Mouse (Mus musculus) neural tube, embryonic 14.5 days (tissue): ENCODE results near the gene Elf3. TPM values are rescaled to one million over a fixed set of nuclear protein-coding genes. Genes with fewer than 3 reads are reported as not detected.
A peak's percentile ranks its signal among the peaks of the same experiment; 100 is the strongest.

Source experiments
- ATAC-seq: fragments of 200-750 bp; cut with Nextera tagmentation; 2 replicates; pipeline ENCODE4 v1.8.0; 2017; ENCODE audit warnings: low read depth, mild to moderate bottlenecking, moderate TSS enrichment, moderate library complexity
- H3K27ac ChIP-seq: fragments of 300-500 bp; sonication (generic); 2 replicates; pipeline ENCODE4 v1.5.1; 2014; ENCODE audit warnings: low read depth, mild to moderate bottlenecking, control low read depth, low read length, moderate library complexity, mixed read lengths
- H3K27me3 ChIP-seq: fragments of 300-500 bp; sonication (generic); 2 replicates; pipeline ENCODE4 v1.6.1; 2014; ENCODE audit warnings: low read length; ENCODE audit not compliant: control insufficient read depth, insufficient read depth
- H3K36me3 ChIP-seq: fragments of 300-500 bp; sonication (generic); 2 replicates; pipeline ENCODE4 v1.6.1; 2014; ENCODE audit warnings: low read length, mixed read lengths; ENCODE audit not compliant: control insufficient read depth, insufficient read depth
- H3K4me1 ChIP-seq: fragments of 300-500 bp; sonication (generic); 2 replicates; pipeline ENCODE4 v1.6.1; 2014; ENCODE audit warnings: low read length; ENCODE audit not compliant: control insufficient read depth, insufficient read depth
- H3K4me2 ChIP-seq: fragments of 300-500 bp; sonication (generic); 2 replicates; pipeline ENCODE4 v1.6.1; 2014; ENCODE audit warnings: mild to moderate bottlenecking, low read depth, low read length, control low read depth
- H3K4me3 ChIP-seq: fragments of 300-500 bp; sonication (generic); 2 replicates; pipeline ENCODE4 v1.5.1; 2014; ENCODE audit warnings: low read depth, low read length, control low read depth, mixed read lengths
- H3K9ac ChIP-seq: fragments of 300-500 bp; sonication (generic); replicated peaks from 2 replicates; pipeline ENCODE4 v1.6.1; 2014; ENCODE audit warnings: low read depth, mild to moderate bottlenecking, control low read depth, low read length, mixed read lengths
- H3K9me3 ChIP-seq: fragments of 300-500 bp; sonication (generic); 2 replicates; pipeline ENCODE4 v1.6.1; 2016; ENCODE audit warnings: low read length; ENCODE audit not compliant: control insufficient read depth
- WGBS: fragments of 180-500 bp; shearing (Covaris S2); extraction: QIAGEN DNeasy Blood & Tissue Kit; methylation state at CpG from one replicate; pipeline ENCODE4 v1.1.7; 2014; 5-methylcytosine and 5-hydroxymethylcytosine counted together
- polyA plus RNA-seq: library from polyadenylated mRNA; unstranded; fragments of >200 nt; fragmentation: Nextera tagmentation; extraction: Ambion mirVana; gene quantifications from 2 replicates; pipeline ENCODE4 v1.2.1, GENCODE M21; 2014

Gene Elf3
- polyA plus RNA-seq: 0.27 and 0.35 TPM in 2 replicates

DNA sequence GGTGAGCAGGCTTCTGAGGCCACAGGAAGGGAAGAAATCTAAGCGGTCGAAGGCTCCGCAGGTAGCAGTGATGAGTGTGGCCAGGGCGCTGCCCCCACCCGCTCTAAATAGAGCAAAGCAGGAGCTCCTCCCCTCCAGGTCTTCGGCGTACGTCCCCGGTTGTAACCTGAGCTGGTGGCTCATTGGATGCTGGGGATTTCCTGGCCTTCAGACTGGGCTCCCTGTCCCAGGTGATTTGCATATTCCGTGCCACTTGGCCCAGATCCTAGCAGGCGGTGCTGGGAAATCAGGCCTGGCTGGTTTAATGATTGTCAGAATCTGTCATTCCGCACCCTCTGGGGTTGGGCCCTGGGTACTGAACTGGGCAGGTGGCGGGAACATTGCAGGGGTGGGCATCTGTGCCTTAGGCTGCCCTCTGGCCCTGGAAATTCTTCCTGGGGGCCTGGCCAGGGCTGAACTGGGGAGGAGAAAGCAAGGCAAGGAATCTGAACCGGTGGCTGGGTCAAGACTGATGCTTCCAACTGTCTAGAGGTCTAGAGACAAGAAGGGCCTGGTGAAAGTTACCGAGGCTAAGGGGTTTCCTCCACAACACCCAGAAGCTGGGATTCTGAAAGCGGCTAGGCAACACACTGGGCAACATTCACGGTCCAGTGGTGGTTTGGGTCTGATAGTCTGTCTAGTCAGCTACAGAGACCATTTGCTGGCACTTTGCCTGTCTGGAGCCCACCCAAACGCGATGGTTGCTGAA lies at the start of gene Elf3:
Elf3 (minus strand) TSS at position 189 of the 748 bp plus-strand sequence.
- H3K36me3 ChIP-seq: no peaks in the 10 kb centered on the region
- no peaks in the 10 kb centered on the region for H3K27me3 ChIP-seq
- no peak within 1 kb of the TSS for H3K9ac ChIP-seq
- H3K4me2 ChIP-seq: peak within 1 kb of the TSS; percentile 42; the same call in 1 of the 2 replicates
- peak; percentile 44; the same call in 1 of the 2 replicates for ATAC-seq
- peaks cover 6% of the 10 kb centered on the region; the same call in 1 of the 2 replicates for H3K4me1 ChIP-seq
- WGBS: 6% methylated on average over 19 of the region's 19 CpGs
- no peak within 1 kb of the TSS for H3K27ac ChIP-seq
- no peak within 1 kb of the TSS for H3K4me3 ChIP-seq
- no peaks in the 10 kb centered on the region for H3K9me3 ChIP-seq

DNA sequence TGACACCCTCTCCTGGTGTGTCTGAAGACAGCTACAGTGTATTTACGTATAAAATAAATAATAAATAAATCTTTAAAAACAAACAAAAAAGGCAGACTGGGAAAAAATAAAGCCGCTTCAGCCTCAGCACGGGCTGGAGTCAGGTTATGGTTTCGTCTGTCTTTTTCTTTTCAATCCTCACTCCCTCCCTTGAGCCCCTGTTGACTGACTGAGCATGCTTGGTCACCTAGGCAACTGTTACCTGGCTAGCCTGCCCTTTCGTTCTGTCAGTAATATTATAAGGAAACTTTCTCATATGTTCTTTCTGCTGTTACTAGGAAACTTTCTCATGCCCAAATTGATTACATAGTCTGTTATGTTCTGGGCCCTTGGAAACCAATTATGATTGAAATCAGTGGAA lies 32.5 kb upstream of the Elf3 start:
- Histone ChIP-seq H3K27ac (no peak overlapping the region), H3K9me3 (no peaks in the 10 kb centered on the region), H3K27me3 (no peaks in the 10 kb centered on the region), H3K36me3 (peaks cover 7% of the 10 kb centered on the region; the same call in 1 of the 2 replicates), H3K4me1 (no peaks in the 10 kb centered on the region), H3K4me2 (no peak overlapping the region), H3K4me3 (no peak overlapping the region), H3K9ac (no peak overlapping the region)
- no peak for ATAC-seq
- 80% methylated on average over 5 of the region's 5 CpGs for WGBS

DNA sequence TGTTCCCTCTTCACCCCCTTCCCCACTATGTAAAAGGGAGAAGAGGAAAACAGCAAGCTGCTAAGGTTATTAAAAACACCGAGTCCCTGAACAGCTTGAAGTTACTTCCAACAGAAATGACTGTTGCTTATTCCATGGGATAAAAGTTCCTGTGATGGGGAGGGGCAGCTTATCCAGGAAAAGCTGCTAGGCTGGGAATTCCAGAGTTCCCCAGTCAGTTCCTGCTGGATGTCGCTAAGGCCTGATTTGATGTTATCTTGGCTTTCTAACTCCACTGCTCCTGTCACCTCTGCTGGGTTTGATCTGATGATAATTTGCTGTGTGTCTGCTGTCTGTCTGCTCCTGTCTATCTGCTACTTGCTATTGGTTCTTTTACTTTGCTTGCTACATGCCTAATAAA lies 27.9 kb upstream of the Elf3 start:
- no peak overlapping the region for H3K9ac ChIP-seq
- H3K27me3 ChIP-seq: no peaks in the 10 kb centered on the region
- H3K9me3 ChIP-seq: no peaks in the 10 kb centered on the region
- 80% methylated on average over 2 of the region's 2 CpGs for WGBS
- peaks cover 9% of the 10 kb centered on the region for H3K4me1 ChIP-seq
- H3K36me3 ChIP-seq: no peaks in the 10 kb centered on the region
- H3K27ac ChIP-seq: no peak overlapping the region
- no peak for ATAC-seq
- H3K4me3 ChIP-seq: no peak overlapping the region
- H3K4me2 ChIP-seq: no peak overlapping the region

DNA sequence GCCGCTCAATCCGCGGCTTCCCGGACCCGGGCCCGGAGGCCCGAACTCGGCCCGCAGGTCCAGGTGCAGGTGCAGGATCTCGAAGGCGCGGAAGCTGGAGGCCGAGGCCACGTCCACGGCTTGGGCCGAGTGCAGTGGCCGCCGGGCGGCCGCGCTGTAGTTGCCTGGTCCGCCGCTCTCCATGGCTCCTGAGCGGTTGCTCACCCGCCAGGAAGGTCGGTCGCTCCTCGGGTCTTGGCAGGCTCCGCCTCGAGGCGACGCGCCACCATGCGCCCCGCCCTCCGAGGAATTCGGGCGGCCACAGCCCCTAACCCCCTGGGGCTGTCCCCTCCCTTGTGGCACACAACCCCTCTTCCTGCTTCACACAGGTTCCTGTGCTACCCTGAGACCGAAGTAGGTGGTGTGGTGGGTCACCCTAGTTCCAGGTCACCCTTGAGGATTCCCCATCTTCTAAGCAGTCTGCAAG lies 25.5 kb upstream of the Elf3 start, which contains the start of gene Rnpep:
Rnpep (minus strand) TSS at position 259 of the 466 bp plus-strand sequence.
- Histone ChIP-seq H3K4me2 (peak within 1 kb of the TSS; percentile 83), H3K27ac (peak within 1 kb of the TSS; percentile 93), H3K36me3 (no peaks in the 10 kb centered on the region), H3K27me3 (no peaks in the 10 kb centered on the region), H3K9ac (peak within 1 kb of the TSS; percentile 93), H3K9me3 (no peaks in the 10 kb centered on the region), H3K4me1 (peaks cover 14% of the 10 kb centered on the region), H3K4me3 (peak within 1 kb of the TSS; percentile 85)
- peak; percentile 90 for ATAC-seq
- 0% methylated on average over 39 of the region's 39 CpGs for WGBS

DNA sequence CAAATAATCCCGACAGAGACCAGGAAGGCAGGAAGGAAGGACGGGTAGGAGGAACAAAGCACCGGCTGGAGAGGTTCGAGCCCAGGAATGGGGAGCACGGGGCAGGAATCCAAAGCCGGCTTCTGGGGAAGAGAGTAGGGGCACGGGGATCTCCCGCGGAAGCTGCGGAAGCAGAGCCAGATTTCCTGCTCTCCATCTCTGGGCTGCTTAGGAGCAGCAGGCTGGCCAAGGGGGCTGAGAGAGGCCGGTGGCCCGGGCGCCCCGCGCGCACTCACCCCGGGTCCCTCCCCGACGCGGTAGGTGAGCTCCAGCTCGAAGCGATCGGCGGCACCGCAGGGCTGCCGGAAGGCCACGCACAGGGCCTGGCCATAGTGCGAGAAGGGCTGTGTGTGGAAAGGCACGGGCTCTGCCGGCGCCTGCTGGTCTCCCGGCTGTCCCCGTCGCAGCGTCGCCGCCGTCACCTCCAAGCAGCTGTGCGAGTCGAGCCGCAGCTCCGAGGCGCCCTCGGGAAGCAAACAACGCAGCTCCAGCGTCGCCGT lies 25.0 kb upstream of the Elf3 start:
- under 1% methylated on average over 47 of the region's 48 CpGs for WGBS
- H3K9ac ChIP-seq: peak overlapping the region; percentile 93
- peaks cover 14% of the 10 kb centered on the region for H3K4me1 ChIP-seq
- H3K27me3 ChIP-seq: no peaks in the 10 kb centered on the region
- peak overlapping the region; percentile 85 for H3K4me3 ChIP-seq
- H3K27ac ChIP-seq: peak overlapping the region; percentile 93
- peak overlapping the region; percentile 83 for H3K4me2 ChIP-seq
- H3K36me3 ChIP-seq: peaks cover 4% of the 10 kb centered on the region; the same call in 1 of the 2 replicates
- no peaks in the 10 kb centered on the region for H3K9me3 ChIP-seq
- ATAC-seq: peak; percentile 80

DNA sequence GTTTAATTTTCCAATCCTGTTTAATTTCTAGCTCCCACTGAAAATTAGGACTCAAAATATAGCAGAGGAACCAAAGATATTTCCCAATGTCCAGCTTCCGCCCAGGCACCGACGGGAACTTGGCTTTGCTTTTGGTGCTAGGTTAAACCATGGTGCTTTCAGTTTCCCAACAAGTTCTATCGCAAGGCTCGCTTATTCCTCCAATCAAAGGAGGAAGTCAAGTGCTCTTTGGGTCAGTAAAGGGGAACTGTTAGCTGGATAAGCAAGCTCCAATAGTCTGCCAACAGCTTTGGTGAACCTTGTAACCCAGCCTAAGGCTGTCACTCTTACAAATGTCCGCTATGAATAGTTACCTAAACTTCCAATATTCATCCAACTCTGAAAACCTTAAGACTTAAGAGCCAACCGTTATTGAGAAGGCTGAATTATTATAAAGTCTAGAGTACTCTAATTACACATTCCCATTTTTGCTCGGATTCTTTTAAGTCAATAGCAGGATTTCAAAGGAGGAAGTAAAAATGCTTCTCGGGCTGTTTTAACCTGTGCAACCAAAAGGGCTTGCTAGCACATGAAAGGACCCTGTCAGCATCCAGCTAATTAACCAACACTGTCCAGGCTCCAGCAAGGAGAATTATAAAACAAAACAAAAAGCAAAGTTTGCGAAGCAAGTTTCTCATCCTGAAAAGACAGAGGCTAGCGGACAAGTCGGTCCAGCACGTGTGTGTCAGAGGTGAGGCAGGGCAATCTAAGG lies 24.3 kb upstream of the Elf3 start:
- 44% methylated on average over 13 of the region's 13 CpGs for WGBS
- Histone ChIP-seq H3K4me1 (peaks cover 14% of the 10 kb centered on the region), H3K4me2 (peak overlapping the region; percentile 83), H3K36me3 (peaks cover 4% of the 10 kb centered on the region; the same call in 1 of the 2 replicates), H3K9me3 (no peaks in the 10 kb centered on the region), H3K27ac (peak overlapping the region; percentile 93), H3K4me3 (peak overlapping the region; percentile 85), H3K27me3 (no peaks in the 10 kb centered on the region), H3K9ac (peak overlapping the region; percentile 93)
- ATAC-seq: no peak

DNA sequence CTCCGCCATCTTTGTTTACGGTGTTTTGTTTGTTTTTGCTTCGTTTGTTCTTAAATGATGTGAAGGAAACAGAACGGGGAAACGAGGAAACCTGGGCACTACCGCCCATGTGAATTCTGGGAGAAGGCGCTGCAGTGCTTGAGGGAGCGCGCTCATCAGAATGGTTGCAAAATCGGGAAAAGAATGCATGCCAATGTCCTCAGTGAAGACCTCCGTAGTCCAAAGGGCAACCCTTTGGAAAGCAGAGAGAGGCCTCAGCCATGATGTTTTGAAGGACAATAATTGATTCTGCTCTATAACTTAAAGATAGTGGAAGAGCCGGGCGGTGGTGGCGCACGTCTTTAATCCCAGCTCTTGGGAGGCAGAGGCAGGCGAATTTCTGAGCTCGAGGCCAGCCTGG lies 23.5 kb upstream of the Elf3 start:
- Histone ChIP-seq H3K27me3 (no peaks in the 10 kb centered on the region), H3K4me1 (peaks cover 14% of the 10 kb centered on the region), H3K27ac (no peak overlapping the region), H3K9ac (no peak overlapping the region), H3K4me3 (no peak overlapping the region), H3K9me3 (no peaks in the 10 kb centered on the region), H3K36me3 (peaks cover 8% of the 10 kb centered on the region; the same call in 1 of the 2 replicates), H3K4me2 (no peak overlapping the region)
- 97% methylated on average over 17 of the region's 17 CpGs for WGBS
- no peak for ATAC-seq

DNA sequence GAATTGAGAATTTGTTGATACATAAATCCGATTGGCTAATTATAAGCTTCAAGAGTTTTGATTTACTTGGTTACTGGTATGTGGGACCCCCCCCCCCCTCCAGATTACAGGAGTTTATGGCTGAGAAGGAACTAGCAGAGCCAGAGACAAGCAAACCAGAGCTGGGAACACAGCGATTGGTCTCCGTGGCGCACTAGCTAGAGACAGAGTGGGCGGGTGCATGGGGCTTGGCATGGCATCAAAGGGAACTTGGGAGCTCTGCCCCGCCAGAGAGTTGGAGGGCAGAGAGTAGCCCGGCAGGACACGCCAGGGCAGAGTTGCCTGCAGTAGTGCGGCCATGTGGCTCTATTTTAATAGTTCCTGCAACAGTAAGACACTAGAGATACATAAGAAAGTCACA lies 22.3 kb upstream of the Elf3 start:
- no peak overlapping the region for H3K4me2 ChIP-seq
- no peak for ATAC-seq

More for the DNA sequence above, 22.3 kb upstream of the Elf3 start:
- WGBS: 78% methylated on average over 9 of the region's 9 CpGs
- H3K9ac ChIP-seq: no peak overlapping the region
- no peaks in the 10 kb centered on the region for H3K9me3 ChIP-seq
- no peaks in the 10 kb centered on the region for H3K27me3 ChIP-seq
- H3K36me3 ChIP-seq: peaks cover 12% of the 10 kb centered on the region
- H3K4me3 ChIP-seq: no peak overlapping the region
- no peak overlapping the region for H3K27ac ChIP-seq
- H3K4me1 ChIP-seq: peaks cover 14% of the 10 kb centered on the region
